Mouse (Mus musculus) liver, embryonic 12.5 days (tissue): ENCODE data around the gene Herc1. TPM values are rescaled to one million over a fixed set of nuclear protein-coding genes. Genes with fewer than 3 reads are reported as not detected.
"Not testable (repeated sequence)": the region's sequence is repeated elsewhere in the genome, so short reads cannot be mapped to it uniquely, and the experiment has no call there.

Experiments used
- ATAC-seq: fragments of 200-750 bp; cut with Nextera tagmentation; 2 replicates; pipeline ENCODE4 v1.8.0; 2017; ENCODE audit warnings: moderate number of reproducible peaks, mild to moderate bottlenecking, moderate library complexity
- H3K27ac ChIP-seq: fragments of 300-500 bp; sonication (generic); 2 replicates; pipeline ENCODE4 v1.5.1; 2016; ENCODE audit warnings: mild to moderate bottlenecking
- H3K27me3 ChIP-seq: fragments of 300-500 bp; sonication (generic); replicated peaks from 2 replicates; pipeline ENCODE4 v1.6.1; 2016; ENCODE audit warnings: mild to moderate bottlenecking, moderate library complexity
- H3K36me3 ChIP-seq: fragments of 300-500 bp; sonication (generic); 2 replicates; pipeline ENCODE4 v1.6.1; 2016; ENCODE audit warnings: mild to moderate bottlenecking, moderate library complexity
- H3K4me1 ChIP-seq: fragments of 300-500 bp; sonication (generic); 2 replicates; pipeline ENCODE4 v1.6.1; 2016
- H3K4me2 ChIP-seq: fragments of 300-500 bp; sonication (generic); 2 replicates; pipeline ENCODE4 v1.6.1; 2016; ENCODE audit warnings: mild to moderate bottlenecking, moderate library complexity
- H3K4me3 ChIP-seq: fragments of 300-500 bp; sonication (generic); 2 replicates; pipeline ENCODE4 v1.5.1; 2016; ENCODE audit warnings: mild to moderate bottlenecking, moderate library complexity
- H3K9ac ChIP-seq: fragments of 300-500 bp; sonication (generic); 2 replicates; pipeline ENCODE4 v1.6.1; 2016; ENCODE audit warnings: mild to moderate bottlenecking, moderate library complexity
- H3K9me3 ChIP-seq: fragments of 300-500 bp; sonication (generic); replicated peaks from 2 replicates; pipeline ENCODE4 v1.6.1; 2016; ENCODE audit warnings: mild to moderate bottlenecking, moderate library complexity
- WGBS: fragments of 180-500 bp; shearing (Covaris S2); methylation state at CpG from one replicate; pipeline ENCODE4 v1.1.7; 2016; ENCODE audit not compliant: insufficient replicate concordance; 5-methylcytosine and 5-hydroxymethylcytosine counted together
- polyA plus RNA-seq: library from polyadenylated mRNA; unstranded; fragments of >200 nt; fragmentation: Nextera tagmentation; extraction: Ambion mirVana; gene quantifications from 2 replicates; pipeline ENCODE4 v1.2.1, GENCODE M21; 2016

Gene Herc1
- polyA plus RNA-seq, 1 experiment from 2014 or later, result 35.8 TPM

DNA sequence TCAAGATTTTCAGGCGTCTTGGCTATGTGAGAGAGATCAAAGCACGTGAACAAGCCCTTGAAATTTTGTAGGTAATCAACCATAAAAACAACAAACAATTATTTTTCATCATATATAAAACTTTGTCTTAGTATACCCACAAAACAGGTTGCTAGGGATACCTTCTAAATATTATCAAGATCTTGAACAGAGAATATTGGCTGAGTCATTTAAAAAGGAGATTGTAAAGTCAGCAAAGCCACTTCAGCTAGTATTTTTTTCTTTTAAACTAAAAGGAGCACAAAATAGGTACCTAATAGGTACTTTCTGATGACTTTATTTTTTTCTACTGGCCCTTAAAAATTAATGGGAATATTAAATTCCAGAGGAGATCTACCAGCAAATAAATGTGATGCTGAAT, 2.5 kb downstream of the Herc1 start:
- WGBS, result 59% methylated on average over 2 of the region's 2 CpGs

DNA sequence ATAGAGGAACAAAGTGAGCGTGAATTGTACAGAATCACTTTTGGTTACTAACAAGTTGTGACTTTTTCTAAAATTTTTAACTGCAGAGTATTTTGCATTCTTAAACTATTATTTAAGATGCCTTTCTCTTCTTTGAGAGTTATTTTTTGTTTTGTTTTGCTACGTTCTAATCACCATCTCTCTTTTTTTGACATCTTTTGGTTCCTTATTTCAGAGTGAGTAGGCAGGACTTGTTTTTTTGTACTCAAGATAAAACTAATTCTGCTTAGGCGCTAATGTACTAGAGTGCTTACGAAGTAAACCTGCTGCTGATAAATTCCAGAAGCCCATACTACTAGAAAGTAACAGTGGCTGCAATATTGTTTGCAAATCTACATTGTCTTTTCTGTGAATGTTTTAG, 8.9 kb downstream of the Herc1 start:
- H3K27me3 ChIP-seq, result no peaks in the 10 kb centered on the region
- no peak overlapping the region for H3K27ac ChIP-seq
- H3K4me2 ChIP-seq, result no peak overlapping the region
- ATAC-seq, result no peak
- no peak overlapping the region for H3K4me3 ChIP-seq
- H3K9ac ChIP-seq, result no peak overlapping the region
- peaks cover 3% of the 10 kb centered on the region; the same call in 1 of the 2 replicates for H3K36me3 ChIP-seq
- H3K9me3 ChIP-seq, result no peaks in the 10 kb centered on the region
- 46% methylated on average over 4 of the region's 4 CpGs for WGBS
- H3K4me1 ChIP-seq, result peaks cover 37% of the 10 kb centered on the region

More for the DNA sequence above, 2.5 kb downstream of the Herc1 start:
- Histone ChIP-seq H3K27me3 (no peaks in the 10 kb centered on the region), H3K9ac (peak overlapping the region; percentile 99), H3K4me2 (peak overlapping the region; percentile 91), H3K27ac (peak overlapping the region; percentile 78), H3K4me1 (peaks cover 53% of the 10 kb centered on the region), H3K36me3 (peaks cover 5% of the 10 kb centered on the region), H3K9me3 (no peaks in the 10 kb centered on the region), H3K4me3 (peak overlapping the region; percentile 99)
- ATAC-seq, result no peak

DNA sequence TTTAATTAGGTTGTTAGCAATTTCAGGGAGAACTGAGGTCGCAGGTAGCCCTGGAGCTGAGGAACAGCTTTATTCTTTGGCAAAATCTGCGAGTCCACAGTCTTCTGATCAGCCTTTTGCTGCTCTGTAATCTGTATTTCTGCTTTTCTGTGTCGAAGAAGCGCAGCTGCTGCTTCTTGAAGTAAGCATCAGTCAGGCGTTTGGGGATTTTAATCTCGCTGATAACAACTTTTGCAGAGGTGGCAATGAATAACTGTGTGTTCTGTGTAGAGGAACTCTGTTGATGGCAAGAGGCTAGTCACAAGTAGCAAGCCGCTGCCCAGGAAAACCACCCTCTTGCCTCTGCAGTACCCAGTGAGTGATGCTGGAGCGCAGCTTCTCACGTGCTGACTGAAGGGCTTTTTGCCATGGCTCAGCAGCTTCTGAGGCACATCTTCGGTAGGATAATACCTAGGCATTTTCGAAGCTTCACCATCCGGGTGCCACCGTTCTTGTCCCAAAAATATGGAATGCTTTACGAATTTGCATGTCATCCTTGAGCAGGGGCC, 10.0 kb downstream of the Herc1 start:
- 0 out of 2 replicates have a peak overlapping the region, but pooled peaks have one; percentile 7 for H3K27ac ChIP-seq
- H3K9ac ChIP-seq, result no peak overlapping the region
- no peak for ATAC-seq
- WGBS, result 63% methylated on average over 14 of the region's 14 CpGs
- H3K27me3 ChIP-seq, result no peaks in the 10 kb centered on the region
- no peak overlapping the region for H3K4me2 ChIP-seq
- H3K36me3 ChIP-seq, result 0 out of 2 replicates have a peak, but pooled peaks cover 3% of the 10 kb centered on the region
- peaks cover 42% of the 10 kb centered on the region for H3K4me1 ChIP-seq
- no peak overlapping the region for H3K4me3 ChIP-seq
- no peaks in the 10 kb centered on the region for H3K9me3 ChIP-seq

DNA sequence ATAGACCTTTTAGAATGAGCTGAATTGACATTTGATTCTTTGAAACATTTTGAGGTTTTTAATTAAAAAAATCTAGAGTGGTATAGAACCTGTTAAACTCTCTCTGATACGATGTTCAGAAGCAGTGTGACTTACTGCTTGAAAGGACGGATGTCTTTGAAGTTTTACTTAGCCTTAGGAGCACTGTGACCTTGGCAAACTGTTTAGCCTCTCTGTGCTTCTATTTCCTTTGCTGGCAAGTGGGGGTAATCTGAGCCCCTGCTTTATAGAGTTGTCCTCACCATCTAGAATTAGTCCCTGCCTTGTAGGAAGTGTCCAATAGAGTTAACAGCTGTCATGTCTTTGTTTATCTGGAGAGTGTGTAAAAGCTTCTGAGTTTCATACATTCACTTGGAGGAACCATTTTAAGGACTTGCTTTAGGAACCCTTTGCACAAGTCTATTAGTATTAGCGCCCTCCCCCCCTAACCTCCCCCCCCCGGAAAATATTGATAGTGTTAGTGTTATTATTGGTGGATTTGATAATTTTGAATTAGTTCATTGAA, 18.7 kb downstream of the Herc1 start:
- Histone ChIP-seq H3K4me2 (no peak overlapping the region), H3K4me1 (peaks cover 40% of the 10 kb centered on the region), H3K27ac (no peak overlapping the region), H3K4me3 (no peak overlapping the region), H3K9ac (no peak overlapping the region), H3K9me3 (no peaks in the 10 kb centered on the region), H3K27me3 (no peaks in the 10 kb centered on the region), H3K36me3 (peaks cover 23% of the 10 kb centered on the region)
- 75% methylated on average over 4 of the region's 4 CpGs for WGBS
- ATAC-seq, result no peak

DNA sequence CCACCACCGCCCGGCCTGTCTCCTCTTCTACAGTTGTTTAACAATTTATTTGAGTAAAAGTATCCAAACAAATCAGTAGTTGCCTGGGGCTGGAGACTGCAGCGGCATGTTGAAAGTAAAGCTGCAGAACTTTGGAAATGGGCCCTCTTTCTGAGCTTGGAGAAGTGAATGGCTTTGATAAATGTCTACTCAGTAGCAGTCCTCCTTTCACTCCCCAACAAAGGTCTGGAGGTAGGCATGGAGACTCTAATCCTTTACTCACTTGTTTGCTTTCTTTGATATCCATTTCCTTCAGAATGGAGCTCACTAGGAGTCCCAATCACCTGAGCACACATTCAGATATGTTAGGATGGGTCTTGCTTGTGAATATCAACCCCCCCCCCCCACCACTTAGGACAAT, 20.1 kb downstream of the Herc1 start:
- Histone ChIP-seq H3K36me3 (peaks cover 33% of the 10 kb centered on the region), H3K4me1 (peaks cover 37% of the 10 kb centered on the region), H3K4me2 (no peak overlapping the region), H3K27me3 (no peaks in the 10 kb centered on the region), H3K4me3 (no peak overlapping the region), H3K9ac (no peak overlapping the region), H3K27ac (no peak overlapping the region), H3K9me3 (no peaks in the 10 kb centered on the region)
- no peak for ATAC-seq
- WGBS, result 86% methylated on average over 3 of the region's 3 CpGs

DNA sequence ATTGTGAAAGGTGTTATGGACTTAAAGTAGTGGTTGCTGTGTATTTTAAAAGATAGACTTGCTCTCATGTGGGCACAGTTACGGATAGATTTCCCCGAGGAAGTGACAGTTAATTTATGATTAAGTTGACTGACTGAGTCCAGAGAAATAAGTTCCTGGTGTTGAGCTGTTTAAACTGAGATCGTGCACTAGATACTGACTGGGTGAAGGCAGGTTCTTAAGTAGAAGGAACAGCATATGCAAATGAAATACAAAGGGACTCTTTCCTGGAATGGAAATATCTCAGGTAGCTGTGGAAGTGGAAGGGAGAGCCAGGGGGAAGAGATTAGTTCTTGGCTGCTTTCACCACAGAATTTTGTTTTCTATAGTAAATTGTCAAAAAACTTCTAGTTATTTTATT, 20.6 kb downstream of the Herc1 start:
- WGBS, result 45% methylated on average over 3 of the region's 3 CpGs
- Histone ChIP-seq H3K27me3 (no peaks in the 10 kb centered on the region), H3K4me3 (no peak overlapping the region), H3K9ac (no peak overlapping the region), H3K4me1 (peaks cover 37% of the 10 kb centered on the region), H3K36me3 (peaks cover 33% of the 10 kb centered on the region), H3K27ac (no peak overlapping the region), H3K4me2 (no peak overlapping the region), H3K9me3 (no peaks in the 10 kb centered on the region)
- ATAC-seq, result no peak

DNA sequence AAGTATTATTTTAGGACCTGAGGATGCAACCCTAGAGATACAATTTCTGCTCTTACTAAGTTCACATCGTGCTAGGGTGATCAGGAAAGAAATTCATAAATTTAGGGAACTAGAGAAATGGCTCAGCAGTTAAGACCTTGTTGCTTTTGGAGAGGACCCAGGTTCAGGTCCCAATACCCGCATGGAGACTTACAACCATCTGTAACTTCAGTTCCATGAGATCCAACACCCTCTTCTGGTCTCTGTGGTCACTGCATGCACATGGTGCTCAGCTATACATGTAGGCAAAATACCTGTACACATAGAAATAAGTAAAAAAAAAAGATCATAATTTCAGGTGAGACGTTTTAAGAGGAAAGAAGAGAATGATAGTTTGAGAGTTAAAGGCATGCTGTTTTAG, 23.2 kb downstream of the Herc1 start:
- ATAC-seq, result no peak
- Histone ChIP-seq H3K27ac (no peak overlapping the region), H3K9ac (no peak overlapping the region), H3K9me3 (no peaks in the 10 kb centered on the region), H3K27me3 (no peaks in the 10 kb centered on the region), H3K4me3 (no peak overlapping the region), H3K36me3 (peaks cover 55% of the 10 kb centered on the region), H3K4me2 (no peak overlapping the region), H3K4me1 (peaks cover 22% of the 10 kb centered on the region)
- WGBS, result 88% methylated on average over 3 of the region's 3 CpGs

DNA sequence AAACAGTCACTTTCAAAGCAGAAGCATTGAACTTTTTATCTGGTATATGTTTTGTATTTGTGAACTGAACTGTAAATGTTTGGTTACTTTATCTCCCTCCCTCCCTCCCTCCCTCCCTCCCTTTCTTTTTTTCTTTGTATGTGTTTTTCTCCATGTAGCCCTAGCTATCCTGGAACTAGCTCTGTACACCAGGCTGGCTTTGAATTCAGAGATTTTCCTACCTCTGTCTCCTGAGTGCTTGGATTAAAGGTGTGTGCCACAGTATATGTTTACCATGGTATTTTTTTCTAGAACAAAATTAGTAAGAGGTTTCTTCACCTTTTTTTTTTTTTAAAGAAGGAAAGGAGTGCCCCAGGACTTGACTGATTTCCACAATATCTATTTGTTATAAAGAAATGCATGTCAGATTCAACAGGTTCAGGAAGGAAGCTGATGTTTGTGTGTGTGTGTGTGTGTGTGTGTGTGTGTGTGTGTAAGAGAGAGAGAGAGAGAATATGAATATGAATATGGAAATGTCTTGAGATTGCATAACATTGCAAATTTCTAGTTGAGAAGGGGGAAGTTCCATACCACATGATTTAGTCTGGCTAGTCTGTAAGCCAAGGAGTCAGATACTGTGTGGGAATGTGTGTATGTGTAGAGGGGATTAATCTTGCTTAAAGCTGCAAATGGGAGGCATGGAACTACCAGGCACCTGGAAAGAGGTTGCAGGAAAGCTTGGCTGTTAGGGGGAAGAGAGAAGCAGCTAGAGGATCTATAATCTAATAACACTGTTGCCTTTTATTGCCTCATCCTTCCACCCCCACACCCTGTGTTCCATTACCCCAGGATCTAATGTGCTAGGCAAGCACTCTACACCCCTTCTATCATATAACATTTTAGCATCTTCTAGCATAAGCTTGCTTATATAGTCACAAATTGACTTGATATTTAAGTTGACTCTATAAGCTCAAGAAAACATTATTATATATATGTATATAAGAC, 24.5 kb downstream of the Herc1 start:
- H3K9me3 ChIP-seq, result no peaks in the 10 kb centered on the region
- no peak overlapping the region for H3K4me2 ChIP-seq
- no peak overlapping the region for H3K27ac ChIP-seq
- no peak overlapping the region for H3K4me3 ChIP-seq
- H3K36me3 ChIP-seq, result peaks cover 61% of the 10 kb centered on the region
- H3K4me1 ChIP-seq, result peaks cover 13% of the 10 kb centered on the region
- ATAC-seq, result no peak
- no peak overlapping the region for H3K9ac ChIP-seq
- no peaks in the 10 kb centered on the region for H3K27me3 ChIP-seq

DNA sequence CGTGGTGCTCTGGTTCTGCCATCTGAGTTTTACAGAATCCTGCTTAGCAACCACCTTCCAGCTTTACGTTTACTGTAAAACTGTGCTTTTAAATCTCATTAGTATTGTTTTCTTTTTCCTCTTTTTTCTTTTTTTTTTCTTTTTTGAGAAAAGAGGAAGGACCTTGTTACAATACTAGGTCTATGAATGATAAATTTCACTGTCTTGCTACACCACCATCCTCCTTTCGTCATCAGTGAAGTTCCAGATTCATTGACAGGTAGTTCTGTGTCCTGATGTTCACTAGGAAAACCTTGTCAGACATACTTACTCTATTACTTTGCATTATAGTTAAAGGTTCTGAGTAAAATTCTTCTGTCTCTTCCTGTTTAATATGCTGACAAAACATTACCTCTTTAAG, 33.2 kb downstream of the Herc1 start:
- Histone ChIP-seq H3K9me3 (no peaks in the 10 kb centered on the region), H3K4me2 (no peak overlapping the region), H3K27me3 (no peaks in the 10 kb centered on the region), H3K4me1 (no peaks in the 10 kb centered on the region), H3K4me3 (no peak overlapping the region), H3K36me3 (peaks cover 67% of the 10 kb centered on the region), H3K27ac (no peak overlapping the region), H3K9ac (no peak overlapping the region)
- WGBS, result 85% methylated on average over 3 of the region's 3 CpGs
- no peak for ATAC-seq

DNA sequence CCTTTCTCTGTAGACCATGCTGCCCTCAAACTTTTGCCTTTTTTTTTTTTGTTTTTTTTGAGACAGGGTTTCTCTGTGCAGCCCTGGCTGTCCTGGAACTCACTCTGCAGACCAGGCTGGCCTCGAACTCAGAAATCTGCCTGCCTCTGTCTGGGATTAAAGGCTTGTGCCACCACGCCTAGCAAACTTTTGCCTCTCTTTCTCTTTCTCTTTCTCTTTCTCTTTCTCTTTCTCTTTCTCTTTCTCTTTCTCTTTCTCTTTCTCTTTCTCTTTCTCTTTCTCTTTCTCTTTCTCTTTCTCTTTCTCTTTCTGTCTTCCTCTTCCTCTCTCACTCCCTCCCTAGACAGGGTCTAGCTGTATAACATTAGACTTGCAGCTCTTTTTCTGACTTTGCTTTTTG, 40.1 kb downstream of the Herc1 start:
- H3K9me3 ChIP-seq, H3K9ac ChIP-seq, ATAC-seq, H3K4me2 ChIP-seq, H3K4me1 ChIP-seq, H3K4me3 ChIP-seq, H3K27ac ChIP-seq, H3K27me3 ChIP-seq: not testable (repeated sequence)
- peaks cover 83% of the 10 kb centered on the region for H3K36me3 ChIP-seq
- 92% methylated on average over 2 of the region's 2 CpGs for WGBS

DNA sequence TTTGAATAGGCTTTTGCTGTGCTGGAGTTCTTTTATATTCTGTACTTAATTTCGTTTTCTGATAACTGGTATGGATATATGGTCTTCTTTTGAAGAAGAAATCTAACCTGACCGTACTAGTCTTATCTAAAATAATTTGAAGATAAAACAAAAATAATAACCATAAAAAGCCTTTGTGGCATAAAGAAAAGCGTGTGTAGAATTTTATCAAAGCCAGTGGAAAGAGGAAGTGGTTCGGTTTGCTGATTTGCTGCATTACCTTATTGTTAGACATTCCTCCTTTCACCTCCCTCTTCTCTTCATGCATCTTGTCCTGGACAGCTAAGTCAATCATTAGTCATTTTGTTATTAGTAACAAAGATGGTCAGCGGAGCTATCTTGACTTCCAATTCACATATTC, 43.1 kb downstream of the Herc1 start:
- Histone ChIP-seq H3K4me2 (no peak overlapping the region), H3K9ac (no peak overlapping the region), H3K4me3 (no peak overlapping the region), H3K27ac (no peak overlapping the region), H3K27me3 (no peaks in the 10 kb centered on the region), H3K36me3 (peaks cover 84% of the 10 kb centered on the region), H3K9me3 (no peaks in the 10 kb centered on the region), H3K4me1 (no peaks in the 10 kb centered on the region)
- ATAC-seq, result no peak
- WGBS, result 68% methylated on average over 5 of the region's 5 CpGs

DNA sequence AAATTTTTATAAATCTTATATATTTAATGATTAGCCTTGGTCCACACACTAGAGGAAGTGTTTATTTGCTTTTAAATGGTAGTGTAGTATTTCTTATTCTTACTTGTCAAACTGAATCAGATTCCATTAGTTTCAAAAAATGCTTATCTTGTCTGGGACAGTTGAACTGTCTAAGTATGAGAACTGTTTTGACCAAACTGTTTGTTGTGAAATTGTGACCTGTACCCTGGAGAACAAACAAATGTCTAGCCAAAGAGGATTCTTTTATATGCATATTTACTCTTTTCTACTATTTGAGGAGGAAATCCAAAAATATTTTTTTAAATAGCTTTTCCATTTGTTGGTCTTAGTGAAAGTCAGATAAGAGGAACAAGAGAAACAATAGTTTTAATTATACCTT, 73.2 kb downstream of the Herc1 start:
- ATAC-seq, result no peak
- no peak overlapping the region for H3K4me3 ChIP-seq
- no peak overlapping the region for H3K4me2 ChIP-seq
- peaks cover 31% of the 10 kb centered on the region for H3K36me3 ChIP-seq
- H3K4me1 ChIP-seq, result no peaks in the 10 kb centered on the region
- H3K9ac ChIP-seq, result no peak overlapping the region
- H3K9me3 ChIP-seq, result no peaks in the 10 kb centered on the region
- H3K27me3 ChIP-seq, result no peaks in the 10 kb centered on the region
- H3K27ac ChIP-seq, result no peak overlapping the region
